Mouse (Mus musculus): ENCODE results near the gene Wbp4. TPM values are rescaled to one million over a fixed set of nuclear protein-coding genes. Genes with fewer than 3 reads are reported as not detected.

Wbp4 gene
- polyA plus RNA-seq, 1 experiment from 2014 or later: 36.4 TPM

Other genes starting within 250 kb of the Wbp4 start
- not detected in 2 replicates for gene Zfp957, start 234.2 kb downstream of the Wbp4 start, polyA plus RNA-seq (2015; fragmentation: Nextera tagmentation; extraction: Ambion mirVana)
- gene Rgcc, start 179.9 kb downstream of the Wbp4 start, polyA plus RNA-seq (2015; fragmentation: Nextera tagmentation; extraction: Ambion mirVana): 56.3 and 57.8 TPM in 2 replicates
- gene Naa16, start 90.7 kb downstream of the Wbp4 start, polyA plus RNA-seq (2015; fragmentation: Nextera tagmentation; extraction: Ambion mirVana): 29.6 and 39.0 TPM in 2 replicates
- 9.8 and 10.4 TPM in 2 replicates for gene Mtrf1, start 83.7 kb downstream of the Wbp4 start, polyA plus RNA-seq (2015; fragmentation: Nextera tagmentation; extraction: Ambion mirVana)
- gene Kbtbd7, start 55.0 kb downstream of the Wbp4 start, polyA plus RNA-seq (2015; fragmentation: Nextera tagmentation; extraction: Ambion mirVana): 8.9 and 10.1 TPM in 2 replicates
- gene Kbtbd6, start 29.7 kb downstream of the Wbp4 start, polyA plus RNA-seq (2015; fragmentation: Nextera tagmentation; extraction: Ambion mirVana): 1.4 and 1.8 TPM in 2 replicates
- gene Elf1, start 326 bp downstream of the Wbp4 start, polyA plus RNA-seq (2015; fragmentation: Nextera tagmentation; extraction: Ambion mirVana): 18.0 and 19.2 TPM in 2 replicates
- gene Sugt1, start 106.2 kb upstream of the Wbp4 start, polyA plus RNA-seq (2015; fragmentation: Nextera tagmentation; extraction: Ambion mirVana): 95.9 and 102 TPM in 2 replicates
- gene Cnmd, start 180.7 kb upstream of the Wbp4 start, polyA plus RNA-seq (2015; fragmentation: Nextera tagmentation; extraction: Ambion mirVana): 2.0 and 3.1 TPM in 2 replicates

Measured in stomach, embryonic 16.5 days (tissue).